19 mouse cellular contexts compared by ENCODE assay signal in the genomic region with DNA sequence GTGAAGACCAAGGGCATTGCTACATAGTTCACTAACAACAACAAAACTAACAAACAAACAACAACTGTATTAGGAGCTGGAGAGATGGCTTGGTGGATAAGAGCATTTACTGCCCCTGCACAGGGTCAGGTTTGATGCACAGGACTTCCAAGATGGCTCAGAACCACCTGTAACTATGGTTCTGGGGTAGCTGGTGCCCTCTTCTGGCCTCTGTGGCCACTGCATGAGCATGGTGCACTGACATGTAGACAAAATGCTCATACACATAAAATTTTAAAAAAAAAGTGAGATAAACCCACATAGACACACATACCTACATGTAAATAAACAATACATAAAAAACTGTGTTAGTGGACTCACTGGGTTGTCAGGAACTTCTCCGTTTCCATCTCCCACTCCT.
A peak's percentile ranks its signal among the peaks of the same experiment; 100 is the strongest.
DNase-seq lines count a peak whose midpoint lies in the region; ATAC-seq and TF ChIP-seq lines count a peak whose summit lies in the region.
"Had no signal": no experiment of that assay in that cellular context is flagged by ENCODE, and none has a peak within 500 bp of the region (broad histone marks: within the 10 kb centered on the region; RNA-seq: fewer than 3 reads in every experiment).

No protein-coding gene starts in this region.

- WGBS in kidney, postnatal 0 days = 66% methylated on average over 1 of the region's 1 CpGs
- WGBS in lung, embryonic 14.5 days = 63% methylated on average over 1 of the region's 1 CpGs

- H3K36me3 ChIP-seq in kidney, postnatal 0 days (ENCODE audit: insufficient read depth, low read length) = no peaks in the 10 kb centered on the region
- no peaks in the 10 kb centered on the region for H3K36me3 ChIP-seq in lung, embryonic 14.5 days (ENCODE audit: insufficient read depth)
- H3K36me3 ChIP-seq in splenic B cell, adult 2 months (ENCODE audit: control insufficient read depth, insufficient read depth, low read length, poor library complexity, severe bottlenecking) = no peaks in the 10 kb centered on the region
- H3K36me3 ChIP-seq: embryonic facial prominence, embryonic 15.5 days; heart, embryonic 12.5 days; hindbrain, embryonic 15.5 days; limb, embryonic 12.5 days; lung, embryonic 15.5 days had no signal

- H3K9ac ChIP-seq in kidney, postnatal 0 days (ENCODE audit: low read depth, low read length) = no peak overlapping the region
- H3K9ac ChIP-seq in lung, embryonic 14.5 days = no peak overlapping the region
- H3K9ac ChIP-seq: embryonic facial prominence, embryonic 15.5 days; heart, embryonic 12.5 days; hindbrain, embryonic 15.5 days; limb, embryonic 12.5 days; lung, embryonic 15.5 days had no signal

- no peak for ATAC-seq in kidney, postnatal 0 days (replicated peaks; ENCODE audit: low FRiP score, low read depth)
- ATAC-seq in lung, embryonic 14.5 days (ENCODE audit: insufficient read depth) = no peak

- peak; percentile 16 to 17 for DNase-seq in cerebellum, postnatal 10 days
- no peak for DNase-seq in cerebellum, adult 11-12 months
- DNase-seq in kidney, postnatal 0 days (ENCODE audit: low spot score) = no peak
- DNase-seq in kidney, adult 9 months = no peak
- DNase-seq in lung, embryonic 14.5 days = no peak
- no peak for DNase-seq in lung, postnatal 14 days
- DNase-seq in splenic B cell, adult 2 months (ENCODE audit: low read depth, low spot score) = peak; percentile 13
- no peak for DNase-seq in testis, postnatal 14 days (ENCODE audit: low spot score)
- DNase-seq: cerebellum, adult 9-11 months; embryo, embryonic 11 days; gastrocnemius, postnatal 14 days; midbrain, embryonic 14.5 days; right cerebral cortex, adult 18-20 months; thymus, postnatal 36 days had no signal

- H3K4me2 ChIP-seq in kidney, postnatal 0 days (ENCODE audit: low read length) = no peak overlapping the region
- H3K4me2 ChIP-seq in lung, embryonic 14.5 days = no peak overlapping the region
- H3K4me2 ChIP-seq: embryonic facial prominence, embryonic 15.5 days; heart, embryonic 12.5 days; hindbrain, embryonic 15.5 days; limb, embryonic 12.5 days; lung, embryonic 15.5 days had no signal

- no peaks in the 10 kb centered on the region for H3K27me3 ChIP-seq in kidney, postnatal 0 days (ENCODE audit: insufficient read depth, low read length)
- no peaks in the 10 kb centered on the region for H3K27me3 ChIP-seq in lung, embryonic 14.5 days (ENCODE audit: insufficient read depth, low read length)
- no peaks in the 10 kb centered on the region for H3K27me3 ChIP-seq in splenic B cell, adult 2 months (ENCODE audit: control insufficient read depth, insufficient read depth, low read length, poor library complexity, severe bottlenecking)
- H3K27me3 ChIP-seq: embryonic facial prominence, embryonic 15.5 days; heart, embryonic 12.5 days; hindbrain, embryonic 15.5 days; limb, embryonic 12.5 days; lung, embryonic 15.5 days had no signal

- TF ChIP-seq CTCF in kidney, postnatal 0 days (IDR thresholded peaks at IDR 0.05; ENCODE audit: low read depth) = peak; percentile 29; the same call in 1 of the 2 replicates
- peak; percentile 20 for TF ChIP-seq CTCF in lung, embryonic 14.5 days (IDR thresholded peaks at IDR 0.05; ENCODE audit: low read depth)

- H3K4me3 ChIP-seq in kidney, postnatal 0 days (replicated peaks; ENCODE audit: low read depth, low read length) = no peak overlapping the region
- no peak overlapping the region for H3K4me3 ChIP-seq in lung, embryonic 14.5 days (ENCODE audit: low read depth, low read length)
- H3K4me3 ChIP-seq: embryonic facial prominence, embryonic 15.5 days; heart, embryonic 12.5 days; hindbrain, embryonic 15.5 days; limb, embryonic 12.5 days; lung, embryonic 15.5 days had no signal

- H3K9me3 ChIP-seq in kidney, postnatal 0 days (replicated peaks; ENCODE audit: low read length) = no peaks in the 10 kb centered on the region
- no peaks in the 10 kb centered on the region for H3K9me3 ChIP-seq in lung, embryonic 14.5 days (ENCODE audit: low read depth, low read length)
- H3K9me3 ChIP-seq: embryonic facial prominence, embryonic 15.5 days; heart, embryonic 12.5 days; hindbrain, embryonic 15.5 days; limb, embryonic 12.5 days; lung, embryonic 15.5 days had no signal

- no peaks in the 10 kb centered on the region for H3K4me1 ChIP-seq in kidney, postnatal 0 days (replicated peaks; ENCODE audit: insufficient read depth, low read length)
- H3K4me1 ChIP-seq in lung, embryonic 14.5 days (ENCODE audit: insufficient read depth) = no peaks in the 10 kb centered on the region
- H3K4me1 ChIP-seq: heart, embryonic 12.5 days; lung, embryonic 15.5 days had no signal

- H3K27ac ChIP-seq in kidney, postnatal 0 days = no peak overlapping the region
- H3K27ac ChIP-seq in lung, embryonic 14.5 days (ENCODE audit: low read depth) = no peak overlapping the region
- H3K27ac ChIP-seq: embryonic facial prominence, embryonic 15.5 days; hindbrain, embryonic 15.5 days; limb, embryonic 12.5 days; lung, embryonic 15.5 days had no signal

Comparison
In these comparisons a context has a peak if more than half of its experiments do, and no peak if none do; other contexts are left out.
1. DNase-seq: peak in cerebellum, postnatal 10 days (2 of 2) and splenic B cell, adult 2 months (single experiment); none in cerebellum, adult 11-12 months (single experiment), kidney, postnatal 0 days (single experiment), kidney, adult 9 months (single experiment), lung, embryonic 14.5 days (single experiment), lung, postnatal 14 days (single experiment) and testis, postnatal 14 days (single experiment).